Comparison of ENCODE assay signal across 8 mouse cellular contexts in genomic region chr5:124327510-124328364, GRCm38 (mm10). TPM values are rescaled to one million over a fixed set of nuclear protein-coding genes. Genes with fewer than 3 reads are reported as not detected.
DNase-seq lines count a peak whose midpoint lies in the region; ATAC-seq and TF ChIP-seq lines count a peak whose summit lies in the region.

Gene Mphosph9, minus strand, starts transcription at chr5:124327972.
Gene 2810006K23Rik, plus strand, starts transcription at chr5:124328089.

- peak; percentile 99 for DNase-seq in CH12.LX (ENCODE audit: extremely low read depth)
- DNase-seq in c-Kit-positive CD71-positive TER-119-negative erythroid progenitor cells, embryonic 14.5 days (ENCODE audit: low read depth) = peak; percentile 99
- peak; percentile 100 for DNase-seq in forebrain, embryonic 11.5 days (ENCODE audit: low spot score)
- peak; percentile 99 to 100 for DNase-seq in kidney, postnatal 36 days
- DNase-seq in telencephalon, adult 2 months (ENCODE audit: low read depth, low spot score) = peak; percentile 99

- dilution Hi-C loops in CH12.LX (cut with MboI; ENCODE audit: extremely low pct_ligation_motif_present, extremely low pct_unique_long_range_greater_than_20kb, low sequenced_read_pairs) = no loop called here

- in situ Hi-C loops in CH12.LX (cut with MboI; ENCODE audit: low pct_ligation_motif_present, low pct_unique_long_range_greater_than_20kb, low sequenced_read_pairs) = no loop called here

- H3K9ac ChIP-seq in CH12.LX (ENCODE audit: insufficient read depth, low read depth) = peak within 1 kb of the TSS; percentile 87
- H3K9ac ChIP-seq in forebrain, embryonic 11.5 days (ENCODE audit: low read length) = peak within 1 kb of the TSS; percentile 82
- peak within 1 kb of the TSS; percentile 84 for H3K9ac ChIP-seq in heart, embryonic 16.5 days (ENCODE audit: low read length)
- peak within 1 kb of the TSS; percentile 73 for H3K9ac ChIP-seq in liver, embryonic 15.5 days
- peak within 1 kb of the TSS; percentile 74 for H3K9ac ChIP-seq in neural tube, embryonic 12.5 days

- no peak for TF ChIP-seq RAD21 in CH12.LX (IDR thresholded peaks at IDR 0.05; ENCODE audit: low read depth, low read length)

- peak within 1 kb of the TSS; percentile 79 for H3K27ac ChIP-seq in CH12.LX (ENCODE audit: insufficient read depth, low read depth)
- peak within 1 kb of the TSS; percentile 86 for H3K27ac ChIP-seq in forebrain, embryonic 11.5 days (ENCODE audit: low read depth, low read length)
- peak within 1 kb of the TSS; percentile 95 for H3K27ac ChIP-seq in heart, embryonic 16.5 days (ENCODE audit: low read length)
- peak within 1 kb of the TSS; percentile 93 for H3K27ac ChIP-seq in liver, embryonic 15.5 days (replicated peaks)
- H3K27ac ChIP-seq in neural tube, embryonic 12.5 days = peak within 1 kb of the TSS; percentile 90

- no peak for TF ChIP-seq CTCF in CH12.LX (conservative IDR thresholded peaks at IDR 0.05 in 1 of 2, IDR thresholded peaks at IDR 0.05 in 1 of 2; ENCODE audit: low read depth in 2 of 2, low read length in 2 of 2)

- H3K4me3 ChIP-seq in CH12.LX (replicated peaks in 1 of 3; ENCODE audit: low read depth in 2 of 3, low read length in 2 of 3, poor library complexity in 1 of 3) = peak within 1 kb of the TSS; percentile 61 to 99 (median 84)
- H3K4me3 ChIP-seq in forebrain, embryonic 11.5 days (ENCODE audit: low read depth, low read length) = peak within 1 kb of the TSS; percentile 54
- peak within 1 kb of the TSS; percentile 77 for H3K4me3 ChIP-seq in heart, embryonic 16.5 days (ENCODE audit: low read length)
- peak within 1 kb of the TSS; percentile 80 for H3K4me3 ChIP-seq in liver, embryonic 15.5 days (replicated peaks)
- H3K4me3 ChIP-seq in neural tube, embryonic 12.5 days = peak within 1 kb of the TSS; percentile 66

- H3K79me2 ChIP-seq in CH12.LX (replicated peaks; ENCODE audit: control insufficient read depth, extremely low read depth, insufficient read depth, poor library complexity, severe bottlenecking) = peaks cover 7% of the 10 kb centered on the region; the same call in 1 of the 2 replicates

- under 1% methylated on average over 72 of the region's 72 CpGs for WGBS in forebrain, embryonic 11.5 days
- WGBS in heart, embryonic 16.5 days = under 1% methylated on average over 72 of the region's 72 CpGs
- WGBS in liver, embryonic 15.5 days (ENCODE audit: insufficient replicate concordance) = under 1% methylated on average over 72 of the region's 72 CpGs
- under 1% methylated on average over 72 of the region's 72 CpGs for WGBS in neural tube, embryonic 12.5 days

- TF ChIP-seq EP300 in CH12.LX (IDR thresholded peaks at IDR 0.05; ENCODE audit: low read length) = no peak

- peak; percentile 98 for TF ChIP-seq POLR2A in CH12.LX (IDR thresholded peaks at IDR 0.05; ENCODE audit: low read depth, low read length)

- no peaks in the 10 kb centered on the region for H3K27me3 ChIP-seq in CH12.LX (replicated peaks)
- no peaks in the 10 kb centered on the region for H3K27me3 ChIP-seq in forebrain, embryonic 11.5 days (ENCODE audit: control insufficient read depth, insufficient read depth, low read length)
- H3K27me3 ChIP-seq in heart, embryonic 16.5 days (ENCODE audit: control insufficient read depth, insufficient read depth, low read length) = no peaks in the 10 kb centered on the region
- no peaks in the 10 kb centered on the region for H3K27me3 ChIP-seq in liver, embryonic 15.5 days
- H3K27me3 ChIP-seq in neural tube, embryonic 12.5 days (replicated peaks) = no peaks in the 10 kb centered on the region

- ATAC-seq in forebrain, embryonic 11.5 days (replicated peaks; ENCODE audit: low FRiP score) = peak; percentile 98
- ATAC-seq in heart, embryonic 16.5 days (replicated peaks; ENCODE audit: extremely low read depth, insufficient read depth, low FRiP score) = peak; percentile 96
- ATAC-seq in liver, embryonic 15.5 days (ENCODE audit: insufficient read depth) = peak; percentile 97
- peak; percentile 98 for ATAC-seq in neural tube, embryonic 12.5 days (ENCODE audit: low FRiP score, low read depth)

- H3K36me3 ChIP-seq in CH12.LX (replicated peaks in 1 of 2; ENCODE audit: control insufficient read depth in 1 of 2, insufficient read depth in 1 of 2, low read length in 1 of 2) = peaks cover 3 to 17% of the 10 kb centered on the region in 2 experiments
- no peaks in the 10 kb centered on the region; the same call in none of the 2 replicates for H3K36me3 ChIP-seq in forebrain, embryonic 11.5 days (ENCODE audit: control insufficient read depth, insufficient read depth, low read length)
- H3K36me3 ChIP-seq in heart, embryonic 16.5 days (ENCODE audit: control insufficient read depth, insufficient read depth) = 0 out of 2 replicates have a peak, but pooled peaks cover 4% of the 10 kb centered on the region
- H3K36me3 ChIP-seq in liver, embryonic 15.5 days (replicated peaks) = peaks cover 19% of the 10 kb centered on the region
- peaks cover 9% of the 10 kb centered on the region for H3K36me3 ChIP-seq in neural tube, embryonic 12.5 days

- no peaks in the 10 kb centered on the region for H3K9me3 ChIP-seq in CH12.LX (replicated peaks; ENCODE audit: low read length)
- H3K9me3 ChIP-seq in forebrain, embryonic 11.5 days (ENCODE audit: control insufficient read depth, low read length) = no peaks in the 10 kb centered on the region
- no peaks in the 10 kb centered on the region for H3K9me3 ChIP-seq in heart, embryonic 16.5 days (replicated peaks; ENCODE audit: control insufficient read depth, low read length)
- H3K9me3 ChIP-seq in liver, embryonic 15.5 days (replicated peaks) = no peaks in the 10 kb centered on the region
- H3K9me3 ChIP-seq in neural tube, embryonic 12.5 days = no peaks in the 10 kb centered on the region

- H3K4me2 ChIP-seq in CH12.LX (ENCODE audit: insufficient read depth, low read depth, poor library complexity, severe bottlenecking) = peak within 1 kb of the TSS; percentile 94
- peak within 1 kb of the TSS; percentile 82 for H3K4me2 ChIP-seq in forebrain, embryonic 11.5 days (ENCODE audit: low read depth, low read length, severe bottlenecking)
- H3K4me2 ChIP-seq in heart, embryonic 16.5 days (ENCODE audit: low read depth, low read length) = peak within 1 kb of the TSS; percentile 91
- H3K4me2 ChIP-seq in liver, embryonic 15.5 days = peak within 1 kb of the TSS; percentile 89
- H3K4me2 ChIP-seq in neural tube, embryonic 12.5 days (replicated peaks) = peak within 1 kb of the TSS; percentile 77

- peaks cover 3 to 23% of the 10 kb centered on the region in 2 experiments; a peak in 3 of 4 replicates for H3K4me1 ChIP-seq in CH12.LX (ENCODE audit: control insufficient read depth in 1 of 2, insufficient read depth in 2 of 2)
- peaks cover 11% of the 10 kb centered on the region for H3K4me1 ChIP-seq in forebrain, embryonic 11.5 days (replicated peaks; ENCODE audit: control insufficient read depth, insufficient read depth, low read length)
- H3K4me1 ChIP-seq in heart, embryonic 16.5 days (ENCODE audit: control insufficient read depth, insufficient read depth, low read length) = peaks cover 11% of the 10 kb centered on the region
- peaks cover 23% of the 10 kb centered on the region for H3K4me1 ChIP-seq in liver, embryonic 15.5 days (replicated peaks)
- peaks cover 16% of the 10 kb centered on the region for H3K4me1 ChIP-seq in neural tube, embryonic 12.5 days

TF ChIP-seq in CH12.LX, 34 proteins besides CTCF, POLR2A, EP300 and RAD21 (continues in another document):
- TF ChIP-seq USF2 (conservative IDR thresholded peaks at IDR 0.05; ENCODE audit: low read depth, low read length) (no peak), E2F4 (IDR thresholded peaks at IDR 0.05; ENCODE audit: insufficient replicate concordance, low read depth, low read length) (0 out of 2 replicates have a peak, but pooled peaks have one; percentile 72), TCF12 (IDR thresholded peaks at IDR 0.05; ENCODE audit: low read depth, low read length) (peak; percentile 87), SMC3 (IDR thresholded peaks at IDR 0.05; ENCODE audit: low read depth, low read length) (no peak), KAT2A (IDR thresholded peaks at IDR 0.05; ENCODE audit: insufficient replicate concordance, low read length) (peak; percentile 32; the same call in 1 of the 2 replicates), SIN3A (IDR thresholded peaks at IDR 0.05; ENCODE audit: low read length) (peak; percentile 58; the same call in 1 of the 2 replicates), ETS1 (conservative IDR thresholded peaks at IDR 0.05; ENCODE audit: low read depth, low read length) (no peak; the same call in none of the 2 replicates), RCOR1 (conservative IDR thresholded peaks at IDR 0.05; ENCODE audit: low read depth, low read length) (peak; percentile 52; the same call in 1 of the 2 replicates), NRF1 (IDR thresholded peaks at IDR 0.05; ENCODE audit: low read depth, low read length) (peak; percentile 91), JUN (IDR thresholded peaks at IDR 0.05; ENCODE audit: insufficient read depth, low read depth, low read length) (no peak), ZNF384 (IDR thresholded peaks at IDR 0.05; ENCODE audit: low read depth, low read length) (no peak), MAX (IDR thresholded peaks at IDR 0.05; ENCODE audit: low read length) (peak; percentile 81), HCFC1 (IDR thresholded peaks at IDR 0.05; ENCODE audit: low read depth, low read length) (peak; percentile 53), MXI1 (IDR thresholded peaks at IDR 0.05; ENCODE audit: low read depth, low read length) (peak; percentile 81), POLR2AphosphoS2 (IDR thresholded peaks at IDR 0.05; ENCODE audit: low read depth, low read length) (peak; percentile 97), ZC3H11A (IDR thresholded peaks at IDR 0.05; ENCODE audit: low read depth, low read length) (no peak)

RNA-seq across cellular contexts. Expression of gene Mphosph9, which starts in this region (rescaled TPM):
- total RNA-seq in CH12.LX (2012; rRNA removed) (5.6 and 5.7 TPM in 2 replicates), CH12.LX (2014; rRNA removed) (6.9 and 8.0 TPM in 2 replicates)
- polyA plus RNA-seq in CH12.LX (2012; ENCODE audit: insufficient read length, low read depth) = 7.8 and 9.8 TPM in 2 replicates
- 21.2 and 22.2 TPM in 2 replicates for polyA plus RNA-seq in forebrain, embryonic 11.5 days (2014; fragmentation: Nextera tagmentation; extraction: Ambion mirVana)
- polyA plus RNA-seq in heart, embryonic 16.5 days (2015; fragmentation: Nextera tagmentation; extraction: Ambion mirVana) = 8.7 and 10.5 TPM in 2 replicates
- 4.9 and 5.0 TPM in 2 replicates for polyA plus RNA-seq in liver, embryonic 15.5 days (2015; fragmentation: Nextera tagmentation; extraction: Ambion mirVana)
- 17.9 and 18.8 TPM in 2 replicates for polyA plus RNA-seq in neural tube, embryonic 12.5 days (2016; fragmentation: Nextera tagmentation; extraction: Ambion mirVana)

RNA-seq across cellular contexts. Expression of gene 2810006K23Rik, which starts in this region (rescaled TPM):
- total RNA-seq in CH12.LX (2012; rRNA removed) (6.1 and 6.3 TPM in 2 replicates), CH12.LX (2014; rRNA removed) (8.9 TPM in 2 replicates)
- 8.2 and 8.9 TPM in 2 replicates for polyA plus RNA-seq in CH12.LX (2012; ENCODE audit: insufficient read length, low read depth)
- polyA plus RNA-seq in forebrain, embryonic 11.5 days (2014; fragmentation: Nextera tagmentation; extraction: Ambion mirVana) = 17.9 and 20.2 TPM in 2 replicates
- 18.5 and 20.3 TPM in 2 replicates for polyA plus RNA-seq in heart, embryonic 16.5 days (2015; fragmentation: Nextera tagmentation; extraction: Ambion mirVana)
- 5.9 and 6.4 TPM in 2 replicates for polyA plus RNA-seq in liver, embryonic 15.5 days (2015; fragmentation: Nextera tagmentation; extraction: Ambion mirVana)
- 21.2 and 22.9 TPM in 2 replicates for polyA plus RNA-seq in neural tube, embryonic 12.5 days (2016; fragmentation: Nextera tagmentation; extraction: Ambion mirVana)

Comparison
In these comparisons a context has a peak if more than half of its experiments do, and no peak if none do; other contexts are left out.
1. Peak in every context shown above with its lines: DNase-seq, ATAC-seq, H3K4me3 ChIP-seq and H3K27ac ChIP-seq.